Mouse (Mus musculus): ENCODE data around the gene Megf9. TPM values are rescaled to one million over a fixed set of nuclear protein-coding genes. Genes with fewer than 3 reads are reported as not detected.

Gene Megf9
- polyA plus RNA-seq (2012; rRNA removed): 7.3 and 8.3 TPM in 2 replicates

GRCm38 (mm10) chr4:70534891-70535269 lies at the start of gene Megf9:
Megf9 (minus strand) TSS chr4:70534995.

GRCm38 (mm10) chr4:70409994-70410721 lies 124.6 kb downstream of the Megf9 start, which contains the start of gene Cdk5rap2:
Cdk5rap2 (minus strand) TSS chr4:70410443.

Other genes starting within 250 kb of the Megf9 start
- 0.41 and 0.89 TPM in 2 replicates for gene Cdk5rap2, start 124.6 kb downstream of the Megf9 start, polyA plus RNA-seq (2012; rRNA removed)